Mouse (Mus musculus) cerebellum, postnatal 25 days (tissue): ENCODE results near the gene Olfr850.

Source experiments
- DNase-seq, 2 experiments: peaks; one replicate each; pipeline ENCODE4 v3.0.0; 2021; ENCODE audit warnings: mixed read lengths in 2 of 2

Olfr850 gene

DNA sequence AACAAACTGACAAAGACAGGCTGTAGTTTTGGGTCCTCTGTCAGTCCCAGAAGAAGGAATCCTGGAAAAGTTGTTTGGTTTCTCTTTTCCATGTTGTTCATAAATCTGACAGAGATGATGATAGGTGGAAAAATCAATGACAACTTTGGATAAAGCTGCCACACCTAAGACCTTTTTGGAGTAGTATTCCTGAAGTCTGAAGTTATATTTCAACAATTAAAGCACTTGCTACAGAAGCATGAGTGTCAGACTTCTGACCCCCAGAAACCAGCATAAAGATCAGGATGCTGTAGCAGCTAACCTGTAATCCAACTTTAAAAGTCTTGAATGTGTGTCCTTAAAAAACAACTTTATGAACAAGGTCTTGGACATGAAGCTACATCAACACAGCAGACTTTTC is at the start of gene Olfr850:
Gene Olfr850 (minus strand): TSS at position 101 of the 400 bp plus-strand sequence.
- DNase-seq, result no peak

DNA sequence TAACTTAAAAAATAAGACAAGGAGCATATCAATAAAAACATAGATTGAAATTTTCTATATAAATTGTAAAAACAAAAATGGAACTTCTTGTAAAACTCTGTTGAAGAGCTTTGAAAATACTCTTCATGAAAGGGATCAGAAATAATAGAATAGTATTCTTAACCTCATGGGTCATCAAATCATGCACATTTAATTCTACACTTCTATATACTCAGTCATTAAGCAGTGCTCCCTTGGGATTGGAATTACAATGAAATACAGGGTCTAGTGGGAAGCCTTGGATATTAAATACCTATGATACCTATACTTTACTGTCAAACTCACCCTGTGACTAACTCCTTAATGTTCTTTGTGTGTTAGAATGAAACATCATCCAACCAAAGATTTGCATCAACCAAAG is 14.9 kb upstream of the Olfr850 start, which contains the start of gene Olfr851:
Gene Olfr851 (plus strand): TSS at position 301 of the 400 bp plus-strand sequence.
- DNase-seq, result no peak

DNA sequence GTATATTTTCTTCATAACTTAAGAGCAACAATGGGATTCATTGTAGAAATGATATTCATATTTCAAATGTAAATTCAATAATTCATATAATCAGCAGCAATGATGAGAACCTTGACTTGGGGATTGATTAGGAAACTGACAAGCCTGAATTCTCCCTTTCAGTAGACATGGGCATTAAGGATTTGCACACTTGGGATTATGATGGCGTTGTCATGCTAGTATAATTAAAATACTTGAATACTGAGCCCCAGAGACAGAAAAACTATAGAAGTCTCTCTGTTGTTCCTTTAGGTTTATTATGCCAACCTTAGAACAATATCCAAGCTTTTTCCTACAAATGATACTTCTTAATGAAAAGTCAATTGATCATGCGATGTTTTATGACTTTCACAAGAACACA is 38.1 kb downstream of the Olfr850 start, which contains the start of gene Olfr849:
Gene Olfr849 (plus strand): TSS at position 301 of the 400 bp plus-strand sequence.
- DNase-seq, result no peak
